Mouse (Mus musculus) layer of hippocampus, postnatal 14 days (tissue): ENCODE measurements at regions not wholly inside any gene's neighbourhood (a gene's known extent, or its start where the extent isn't known, plus 50 kb on each side); places are given as distances from the start of the nearest gene placed in this dataset.
"Not testable (repeated sequence)": the region's sequence is repeated elsewhere in the genome, so short reads cannot be mapped to it uniquely, and the experiment has no call there.

Experiments used
- DNase-seq, 2 experiments: peaks; one replicate each; pipeline ENCODE4 v3.0.0; 2021 to 2022; ENCODE audit warnings: low spot score in 2 of 2, mixed read lengths in 1 of 2

DNA sequence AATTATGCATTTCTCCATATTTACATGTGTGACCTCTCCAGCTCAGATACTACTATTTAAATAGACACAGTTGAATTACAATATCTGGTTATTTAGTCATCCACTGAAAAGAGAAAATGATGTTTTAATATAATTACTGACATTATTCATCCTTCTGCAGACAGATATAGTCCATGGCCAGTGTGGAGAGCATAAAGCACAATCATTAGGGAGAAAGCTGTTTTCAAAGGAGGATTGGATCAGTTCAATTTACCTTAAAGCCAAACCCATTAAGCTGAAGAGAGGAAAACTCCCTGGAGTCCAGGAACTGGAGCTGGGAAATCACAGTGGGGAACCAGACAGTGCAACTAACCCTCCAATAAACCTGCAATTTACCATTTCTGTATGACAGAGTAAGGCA, 339.8 kb upstream of the Rgs17 start:
- DNase-seq, result no peak

DNA sequence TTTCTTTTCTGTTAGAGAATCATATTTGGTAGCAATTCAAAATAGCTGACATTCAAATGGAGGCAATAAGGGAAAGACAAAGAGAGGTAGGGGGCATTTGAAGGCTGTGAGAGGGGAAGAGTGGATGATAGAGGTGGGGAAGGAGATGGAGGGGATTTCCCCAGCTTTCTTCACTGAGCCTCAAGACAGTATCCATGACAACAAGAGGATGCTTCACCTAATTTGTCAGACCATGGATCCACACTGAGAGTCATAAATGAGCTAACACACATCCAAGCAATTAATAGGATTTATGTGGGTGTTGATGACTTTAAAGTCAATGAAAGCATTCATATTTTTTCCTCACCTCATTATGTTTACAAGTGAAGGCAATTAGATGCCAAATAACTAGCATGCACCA, 343.5 kb upstream of the Rgs17 start:
- no peak for DNase-seq

- no peak for DNase-seq
Measured at GRCm38 (mm10) chr10:6291388-6291787, 369.2 kb upstream of the Rgs17 start.

DNA sequence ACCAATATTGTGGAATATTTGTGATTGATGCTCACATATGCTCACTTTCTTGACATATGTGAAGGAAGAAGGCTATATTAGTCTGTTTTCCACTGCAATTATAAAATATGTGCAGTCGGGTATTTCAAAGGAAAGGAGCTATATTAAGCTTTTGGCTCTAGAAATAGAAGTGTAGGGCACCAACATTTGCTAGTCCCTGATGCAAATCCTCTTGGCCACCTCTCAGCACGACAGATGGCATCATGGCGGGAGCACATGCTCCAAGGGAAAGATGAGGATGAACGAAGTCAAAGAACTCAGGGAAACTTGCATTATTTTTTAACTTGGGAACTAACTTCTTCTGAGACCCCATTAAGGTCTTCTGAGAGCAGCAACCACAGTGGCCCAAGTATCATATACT, 374.4 kb upstream of the Rgs17 start:
- DNase-seq, result peak; percentile 6 to 63

GRCm38 (mm10) chr10:6297796-6298195, 375.6 kb upstream of the Rgs17 start:
- no peak for DNase-seq

DNA sequence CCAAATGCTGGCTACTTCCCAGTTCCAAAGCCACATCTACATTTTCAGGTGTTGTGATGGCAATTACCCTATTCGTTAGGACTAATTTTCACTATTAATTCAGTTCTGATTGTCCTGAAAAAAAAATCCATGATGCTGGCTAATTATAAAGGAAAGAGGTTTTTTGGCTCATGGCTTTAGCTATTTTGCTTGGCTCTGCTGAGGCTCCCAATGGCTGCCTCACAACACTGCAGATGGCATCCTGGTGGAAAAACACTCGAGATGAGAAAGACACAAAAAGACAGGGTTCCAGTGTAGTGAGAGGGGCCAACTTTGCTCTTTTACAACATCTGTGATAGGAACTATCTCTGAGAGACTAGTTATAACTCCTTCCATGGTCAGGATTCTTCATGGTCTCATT, 376.5 kb upstream of the Rgs17 start:
- peak; percentile 3 to 54 for DNase-seq

DNA sequence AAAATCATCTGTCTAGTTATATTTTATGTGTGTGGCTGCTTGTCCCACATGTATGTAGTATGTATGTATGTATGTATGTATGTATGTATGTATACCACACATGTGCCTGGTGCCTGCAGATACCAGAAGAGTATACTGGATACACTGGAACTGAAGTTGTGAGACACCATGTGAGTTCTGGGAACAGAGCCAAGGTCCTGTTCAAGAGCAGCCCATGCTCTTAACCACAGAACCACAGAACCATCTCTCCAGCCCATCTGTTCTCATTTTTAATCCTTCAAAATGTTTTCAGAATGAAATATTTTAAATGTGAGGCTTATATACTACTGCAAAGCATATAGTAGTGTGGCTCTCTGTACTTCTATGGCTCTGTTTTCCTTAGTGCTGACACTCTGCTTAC, 379.3 kb upstream of the Rgs17 start:
- no peak for DNase-seq

DNA sequence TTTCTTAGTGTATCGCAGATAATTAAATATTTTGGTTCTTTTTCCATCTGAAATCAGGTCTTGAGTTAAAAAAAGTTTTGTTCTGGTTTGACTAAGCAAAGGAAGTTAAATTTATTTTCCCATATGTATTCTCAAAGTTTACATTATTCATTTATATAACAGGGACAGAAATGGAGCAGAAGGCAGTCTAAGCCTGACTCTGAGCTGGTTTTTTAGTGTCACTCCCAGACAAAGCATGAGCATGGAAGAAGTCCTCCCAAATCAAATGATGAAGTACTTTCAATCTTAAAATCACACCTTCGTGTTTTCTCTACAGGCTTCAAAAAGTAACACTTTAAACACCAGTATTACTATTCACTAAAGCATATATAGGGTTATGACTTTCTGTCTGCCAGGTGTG, 387.2 kb upstream of the Rgs17 start:
- DNase-seq, result no peak

GRCm38 (mm10) chr10:6341572-6341971, 416.7 kb upstream of the Oprm1 start:
- DNase-seq, result no peak

- DNase-seq, result not testable (repeated sequence)
Measured at GRCm38 (mm10) chr10:6349216-6349615, 409.1 kb upstream of the Oprm1 start.

GRCm38 (mm10) chr10:6366182-6366581, 392.1 kb upstream of the Oprm1 start:
- no peak for DNase-seq

DNA sequence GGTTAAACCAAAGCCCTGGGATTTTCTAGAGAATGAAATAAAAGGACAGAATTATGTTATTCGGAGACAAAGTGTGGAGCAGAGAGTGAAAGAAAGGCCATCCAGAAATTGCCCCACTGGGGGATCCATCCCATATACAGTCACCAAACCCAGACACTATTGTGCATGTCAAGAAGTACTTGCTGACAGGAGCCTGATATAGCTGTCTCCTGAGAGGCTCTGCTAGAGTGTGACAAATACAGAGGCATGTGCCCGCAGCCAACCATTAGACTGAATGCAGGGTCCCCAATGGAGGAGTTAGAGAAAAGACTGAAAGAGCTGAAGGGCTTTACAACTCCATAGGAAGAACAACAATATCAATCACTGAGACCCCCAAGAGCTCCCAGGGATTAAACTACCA, 386.6 kb upstream of the Oprm1 start:
- DNase-seq, result no peak

- not testable (repeated sequence) for DNase-seq
Measured at GRCm38 (mm10) chr10:6417336-6418105, 340.8 kb upstream of the Oprm1 start.

DNA sequence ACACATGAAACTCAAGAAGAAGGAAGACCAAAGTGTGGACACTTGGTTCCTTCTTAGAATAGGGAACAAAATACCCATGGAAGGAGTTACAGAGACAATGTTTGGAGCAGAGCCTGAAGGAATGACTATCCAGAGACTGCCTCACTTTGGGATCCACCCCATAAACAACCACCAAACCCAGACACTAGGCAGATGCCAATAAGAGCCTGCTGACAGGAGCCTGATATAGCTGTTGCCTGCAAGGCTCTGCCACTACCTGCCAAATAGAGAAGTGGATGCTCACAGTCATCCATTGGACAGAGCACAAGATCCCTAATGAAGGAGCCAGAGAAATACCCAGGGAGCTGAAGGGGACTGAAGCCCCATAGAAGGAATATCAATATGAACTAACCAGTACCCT, 340.1 kb upstream of the Oprm1 start:
- not testable (repeated sequence) for DNase-seq

- peak in 1 of 2 experiments; percentile 9 for DNase-seq
Measured at GRCm38 (mm10) chr10:6465824-6466223, 292.5 kb upstream of the Oprm1 start.

GRCm38 (mm10) chr10:6480350-6480749, 278.0 kb upstream of the Oprm1 start:
- no peak for DNase-seq

DNA sequence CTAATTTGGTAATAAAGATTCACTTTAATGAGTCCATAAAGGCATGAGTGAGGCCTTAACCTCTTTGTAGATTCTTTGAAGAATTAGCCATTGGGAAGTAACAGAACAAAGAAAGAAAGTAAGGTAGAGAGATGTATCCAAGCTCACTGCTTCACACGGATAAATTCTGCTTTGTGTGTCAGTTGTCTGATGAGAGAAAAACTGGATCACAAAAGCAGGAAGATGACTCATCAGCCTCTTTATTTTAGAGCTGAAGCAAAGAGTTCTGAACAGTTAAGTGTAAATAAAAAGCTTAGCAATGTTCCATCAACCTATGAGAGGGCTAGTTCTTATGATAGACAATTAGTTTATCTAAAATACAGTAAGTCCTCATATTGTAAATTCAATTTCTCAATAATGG, 269.7 kb upstream of the Oprm1 start:
- DNase-seq, result no peak

DNA sequence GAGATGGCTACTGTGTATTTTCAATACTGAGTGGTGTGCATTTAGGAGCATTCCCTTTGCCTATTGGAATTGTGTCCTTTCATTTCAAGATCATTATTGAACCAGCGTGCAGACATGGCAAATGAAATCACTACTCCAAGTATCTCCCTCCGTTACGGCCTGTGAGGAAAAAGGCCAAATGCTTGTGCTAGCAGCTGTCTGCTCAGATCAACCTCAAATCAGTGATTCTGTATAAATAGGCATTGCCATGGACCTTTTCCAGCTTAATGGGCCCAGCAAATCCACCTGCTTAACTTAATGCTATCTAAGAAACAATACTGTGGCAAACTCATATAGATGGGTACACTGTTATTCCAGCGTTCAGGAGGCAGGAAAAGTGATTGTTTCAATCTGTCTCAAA, 265.6 kb upstream of the Oprm1 start:
- no peak for DNase-seq

DNA sequence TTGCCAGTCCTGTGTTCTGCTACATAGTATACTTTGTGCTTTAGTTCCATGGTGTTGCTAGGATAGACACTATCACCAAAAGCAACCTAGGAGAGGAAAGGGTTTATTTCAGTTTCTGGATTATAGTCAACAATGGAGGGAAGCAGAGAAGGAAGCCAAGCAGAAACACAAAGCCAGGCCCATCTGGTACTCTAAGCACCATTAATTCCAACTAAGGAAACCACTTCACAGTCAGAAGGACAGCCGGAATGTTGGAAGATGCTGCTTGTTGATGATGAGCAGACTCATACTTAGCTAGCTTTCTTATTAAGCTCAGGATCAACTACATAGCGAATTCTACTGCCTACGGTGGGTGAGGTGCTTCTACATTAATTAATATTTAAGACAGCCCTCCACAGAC, 263.2 kb upstream of the Oprm1 start:
- DNase-seq, result no peak

GRCm38 (mm10) chr10:6514269-6514668, 244.0 kb upstream of the Oprm1 start:
- DNase-seq, result no peak

GRCm38 (mm10) chr10:6562516-6562915, 195.8 kb upstream of the Oprm1 start:
- no peak for DNase-seq

DNA sequence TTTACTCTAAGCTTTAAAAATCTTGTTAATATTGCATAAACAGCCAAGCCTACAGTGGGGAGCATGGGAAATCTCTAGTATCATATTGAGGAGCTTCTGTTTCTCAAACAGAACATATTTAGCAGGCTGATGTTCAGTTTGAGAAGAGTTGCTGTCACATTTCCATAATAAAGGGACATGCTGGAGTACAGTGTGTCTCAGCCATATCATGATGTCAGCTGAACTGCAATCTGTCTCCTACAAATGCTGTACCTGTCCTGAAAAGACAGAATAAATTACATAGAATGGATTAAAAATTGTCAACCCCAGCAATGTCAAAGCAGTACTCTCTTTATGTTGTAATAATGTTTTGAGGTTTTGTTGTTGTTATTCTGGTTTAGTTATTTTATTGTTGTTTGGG, 179.7 kb upstream of the Oprm1 start:
- DNase-seq, result peak in 1 of 2 experiments; percentile 54

DNA sequence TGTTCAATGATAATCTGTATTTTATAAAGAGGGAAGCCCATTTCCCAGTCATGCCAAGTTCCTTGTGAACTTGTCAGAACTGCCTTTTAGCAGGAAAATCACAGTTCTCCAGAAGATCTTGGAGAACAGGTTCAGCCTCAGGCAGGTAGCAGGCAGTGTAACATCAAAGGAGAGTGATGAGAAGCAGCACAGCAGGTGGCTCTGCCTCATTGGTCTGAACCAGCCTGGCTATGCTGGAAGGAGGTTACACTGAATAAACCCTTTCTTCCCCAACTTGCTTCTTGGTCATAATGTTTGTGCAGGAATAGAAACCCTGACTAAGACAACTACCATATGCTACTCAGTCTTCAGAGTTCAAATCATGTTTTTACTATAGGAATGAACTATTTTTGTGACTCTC, 172.5 kb upstream of the Oprm1 start:
- not testable (repeated sequence) for DNase-seq
